Mouse (Mus musculus): ENCODE results near the gene Micu1.
"Not testable (repeated sequence)": the region's sequence is repeated elsewhere in the genome, so short reads cannot be mapped to it uniquely, and the experiment has no call there.

Gene Micu1

GRCm38 (mm10) chr10:59860684-59861083 lies 158.4 kb downstream of the Micu1 start:
- DNase-seq (ENCODE audit: low spot score) = no peak

DNA sequence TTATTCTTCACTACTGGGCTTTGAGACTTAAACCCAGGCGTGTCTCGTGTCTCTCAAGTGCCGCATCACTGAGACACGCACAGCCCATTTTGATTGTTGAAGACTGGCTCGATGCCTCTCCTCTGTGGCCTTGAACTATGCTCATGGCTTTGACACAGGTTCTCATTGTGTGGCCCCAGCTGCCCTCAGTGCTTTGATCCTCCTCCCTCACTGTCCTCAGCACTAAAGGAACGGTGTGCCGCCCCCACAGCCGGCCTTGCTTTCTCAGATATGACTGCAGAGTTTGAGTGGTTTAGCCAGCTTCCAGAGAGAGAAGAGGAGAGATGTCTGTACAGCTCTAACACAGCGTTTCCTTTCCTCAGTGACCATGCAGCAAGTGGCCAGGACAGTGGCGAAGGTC lies 158.9 kb downstream of the Micu1 start:
- DNase-seq (ENCODE audit: low spot score) = no peak

GRCm38 (mm10) chr10:59862816-59863440 lies 160.7 kb downstream of the Micu1 start:
- no peak for DNase-seq (ENCODE audit: low spot score)

GRCm38 (mm10) chr10:59863620-59864019 lies 161.3 kb downstream of the Micu1 start:
- no peak for DNase-seq (ENCODE audit: low spot score)

- DNase-seq (ENCODE audit: low spot score) = no peak
Observed at GRCm38 (mm10) chr10:59864232-59864875, 162.1 kb downstream of the Micu1 start.

DNA sequence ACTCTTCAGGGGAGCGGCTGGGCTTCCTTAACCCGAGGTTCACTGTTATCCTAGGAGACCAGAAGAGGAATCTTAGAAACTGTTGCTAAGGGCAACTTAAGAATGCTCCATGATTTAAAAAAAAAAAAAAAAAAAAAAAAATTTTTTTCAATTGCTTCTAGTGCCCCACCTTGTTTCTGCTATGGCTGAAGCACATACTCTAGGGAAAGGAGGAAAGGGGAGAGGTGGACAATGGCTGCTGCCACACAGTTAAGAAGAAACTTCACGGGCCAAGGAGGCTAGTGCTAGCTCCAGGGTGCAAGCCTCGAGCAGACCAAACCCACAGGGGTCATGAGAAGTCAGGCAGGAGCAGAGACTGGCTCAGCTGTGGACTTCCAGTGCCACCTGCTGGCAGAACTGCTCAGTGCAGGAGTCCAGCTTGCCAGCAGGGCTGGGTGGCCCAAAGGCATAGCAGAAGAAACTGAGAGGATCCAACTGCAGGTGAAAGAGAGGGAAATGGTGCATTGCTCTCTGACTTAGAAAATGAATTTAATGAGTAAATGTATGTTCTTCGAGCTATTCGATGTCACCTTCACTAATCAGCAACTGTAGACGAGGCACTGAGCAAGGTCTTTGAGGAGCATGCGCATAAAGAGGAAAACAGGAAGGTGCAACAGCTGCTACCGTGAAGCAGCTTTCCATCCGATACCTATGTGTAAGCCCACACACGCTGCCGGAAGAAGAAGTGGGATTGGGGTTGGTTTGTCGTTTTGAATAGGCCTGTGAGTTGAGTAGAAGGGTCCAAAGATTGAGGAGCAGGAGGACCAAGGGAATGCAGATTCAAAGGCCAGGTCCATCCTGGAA lies 162.8 kb downstream of the Micu1 start:
- DNase-seq (ENCODE audit: low spot score) = peak; percentile 61

- no peak for DNase-seq (ENCODE audit: low spot score)
Observed at GRCm38 (mm10) chr10:59868266-59868665, 166.0 kb downstream of the Micu1 start.

GRCm38 (mm10) chr10:59870038-59870437 lies 167.8 kb downstream of the Micu1 start:
- DNase-seq (ENCODE audit: low spot score) = no peak

DNA sequence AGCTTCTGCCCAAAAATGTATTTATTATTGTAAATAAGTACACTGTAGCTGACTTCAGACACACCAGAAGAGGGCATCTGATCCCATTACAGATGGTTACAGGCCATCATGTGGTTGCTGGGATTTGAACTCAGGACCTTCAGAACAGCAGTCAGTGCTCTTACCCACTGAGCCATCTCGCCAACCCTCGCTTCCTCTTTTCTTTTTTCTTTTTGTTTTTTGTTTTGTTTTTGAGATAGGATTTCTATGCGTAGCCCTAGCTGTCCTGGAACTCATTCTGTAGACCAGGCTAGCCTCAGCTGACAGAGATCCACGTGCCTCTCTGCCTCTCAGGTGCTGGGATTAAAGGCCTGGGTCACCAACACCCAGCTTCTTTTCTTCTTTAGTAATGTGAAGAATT lies 170.4 kb downstream of the Micu1 start:
- DNase-seq (ENCODE audit: low spot score) = not testable (repeated sequence)

DNA sequence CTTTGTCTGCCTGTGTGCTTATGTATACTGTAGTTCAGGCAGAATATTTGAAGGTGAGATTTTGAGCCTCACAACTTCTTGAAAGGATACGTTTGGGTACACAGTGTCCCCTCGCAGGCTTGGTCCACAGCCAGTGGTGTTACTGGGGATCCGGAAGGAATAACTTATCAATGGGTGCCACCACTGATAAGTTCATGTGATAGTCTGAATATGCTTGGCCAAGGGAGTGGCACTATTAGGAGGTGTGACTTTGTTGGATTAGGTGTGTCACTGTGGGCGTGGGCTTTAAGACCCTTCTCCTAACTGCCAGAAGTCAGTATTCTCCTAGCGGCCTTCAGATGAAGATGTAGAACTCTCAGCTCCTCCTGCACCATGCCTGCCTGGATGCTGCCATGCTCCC lies 170.9 kb downstream of the Micu1 start:
- no peak for DNase-seq (ENCODE audit: low spot score)

DNA sequence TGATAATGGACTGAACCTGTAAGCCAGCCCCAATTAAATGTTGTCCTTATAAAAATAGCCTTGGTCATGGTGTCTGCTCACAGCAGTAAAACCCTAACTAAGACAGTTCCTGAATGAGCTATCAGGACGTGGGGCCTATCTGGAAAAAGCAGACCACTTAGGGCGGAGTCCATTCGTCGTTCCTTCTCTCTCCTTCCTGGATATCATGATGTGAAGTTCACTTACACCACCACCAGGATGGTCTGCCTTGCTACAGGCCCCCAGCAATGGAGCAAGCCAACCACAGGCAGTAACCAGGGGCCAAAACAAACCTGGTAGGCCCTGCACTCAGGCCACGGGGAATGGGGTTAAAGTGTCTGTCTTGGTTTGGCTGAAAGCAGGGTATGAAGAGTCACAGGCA lies 171.3 kb downstream of the Micu1 start:
- DNase-seq (ENCODE audit: low spot score) = no peak

DNA sequence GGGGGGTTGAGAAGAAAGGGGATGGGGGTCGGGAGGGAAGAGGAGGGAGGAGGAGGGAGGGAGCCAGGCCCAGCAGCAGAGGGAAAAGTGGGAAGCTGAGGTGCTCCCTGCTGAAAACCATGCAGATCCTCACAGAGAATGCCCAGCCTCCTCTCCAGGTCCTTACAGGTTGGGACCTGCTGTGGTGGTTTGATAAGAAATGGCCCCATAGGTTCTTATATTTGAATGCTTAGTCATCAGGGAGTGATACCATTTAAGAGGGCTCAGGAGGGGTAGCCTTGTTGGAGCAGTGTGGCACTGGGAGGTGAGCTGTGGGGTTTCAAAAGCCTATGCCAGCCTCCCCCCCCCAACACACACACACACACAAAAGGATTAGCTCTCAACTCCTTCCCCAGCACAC lies 173.1 kb downstream of the Micu1 start:
- no peak for DNase-seq (ENCODE audit: low spot score)

DNA sequence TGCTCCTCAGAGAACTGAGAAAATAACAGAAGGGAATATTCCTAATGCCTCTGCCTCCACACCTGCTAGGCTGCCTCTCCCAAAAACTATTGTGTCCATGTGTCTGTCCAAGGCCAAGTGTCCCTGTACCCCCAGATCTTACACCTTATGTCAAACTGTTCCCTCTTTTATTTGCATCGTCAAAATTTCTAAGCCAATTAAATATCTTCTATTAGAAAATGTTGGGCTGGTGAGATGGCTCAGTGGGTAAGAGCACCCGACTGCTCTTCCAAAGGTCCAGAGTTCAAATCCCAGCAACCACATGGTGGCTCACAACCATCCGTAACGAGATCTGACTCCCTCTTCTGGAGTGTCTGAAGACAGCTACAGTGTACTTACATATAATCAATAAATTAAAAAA lies 174.4 kb downstream of the Micu1 start:
- DNase-seq (ENCODE audit: low spot score) = not testable (repeated sequence)

DNA sequence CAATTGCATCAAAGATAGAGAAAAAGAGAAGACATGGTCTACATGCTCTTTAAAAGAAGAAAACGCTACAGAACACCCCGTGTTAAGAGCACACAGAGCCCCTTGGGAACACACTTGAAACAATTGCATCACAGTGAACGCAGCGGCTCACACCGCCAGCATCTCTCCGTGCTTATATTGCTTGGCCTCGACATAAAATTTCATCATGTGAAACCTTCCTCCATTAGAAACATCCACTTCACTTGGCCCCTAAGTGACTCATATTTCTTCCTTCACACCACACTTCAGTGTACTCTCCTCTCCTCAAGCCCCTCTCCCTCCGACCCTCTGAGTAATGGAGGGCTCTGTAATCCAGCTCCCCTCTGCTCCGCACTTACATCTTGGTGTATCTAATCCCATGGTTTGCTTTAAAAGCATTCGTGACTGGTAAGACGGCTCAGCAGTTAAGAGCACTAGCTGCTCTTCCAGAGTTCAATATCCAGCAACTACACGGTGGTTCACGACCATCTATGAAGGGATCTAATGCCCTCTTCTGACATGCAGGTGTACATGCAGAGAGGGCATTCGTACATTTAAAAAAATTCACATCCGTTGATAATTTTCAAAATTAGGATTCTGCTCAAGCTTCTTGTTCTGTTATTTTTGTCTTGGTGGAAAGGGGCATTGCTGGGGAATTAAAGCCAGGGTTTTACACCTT lies 175.3 kb downstream of the Micu1 start:
- no peak for DNase-seq (ENCODE audit: low spot score)

- DNase-seq (ENCODE audit: low spot score) = no peak
Observed at GRCm38 (mm10) chr10:59878823-59879222, 176.5 kb downstream of the Micu1 start.

GRCm38 (mm10) chr10:59879255-59880028 lies 177.2 kb downstream of the Micu1 start, which contains the start of gene Dnajb12:
TSS of gene Dnajb12 (plus strand) at chr10:59879556.
- peak; percentile 78 for DNase-seq (ENCODE audit: low spot score)

GRCm38 (mm10) chr10:59880029-59880386 lies 177.7 kb downstream of the Micu1 start:
- DNase-seq (ENCODE audit: low spot score) = no peak

GRCm38 (mm10) chr10:59880837-59881236 lies 178.6 kb downstream of the Micu1 start:
- DNase-seq (ENCODE audit: low spot score) = no peak

DNA sequence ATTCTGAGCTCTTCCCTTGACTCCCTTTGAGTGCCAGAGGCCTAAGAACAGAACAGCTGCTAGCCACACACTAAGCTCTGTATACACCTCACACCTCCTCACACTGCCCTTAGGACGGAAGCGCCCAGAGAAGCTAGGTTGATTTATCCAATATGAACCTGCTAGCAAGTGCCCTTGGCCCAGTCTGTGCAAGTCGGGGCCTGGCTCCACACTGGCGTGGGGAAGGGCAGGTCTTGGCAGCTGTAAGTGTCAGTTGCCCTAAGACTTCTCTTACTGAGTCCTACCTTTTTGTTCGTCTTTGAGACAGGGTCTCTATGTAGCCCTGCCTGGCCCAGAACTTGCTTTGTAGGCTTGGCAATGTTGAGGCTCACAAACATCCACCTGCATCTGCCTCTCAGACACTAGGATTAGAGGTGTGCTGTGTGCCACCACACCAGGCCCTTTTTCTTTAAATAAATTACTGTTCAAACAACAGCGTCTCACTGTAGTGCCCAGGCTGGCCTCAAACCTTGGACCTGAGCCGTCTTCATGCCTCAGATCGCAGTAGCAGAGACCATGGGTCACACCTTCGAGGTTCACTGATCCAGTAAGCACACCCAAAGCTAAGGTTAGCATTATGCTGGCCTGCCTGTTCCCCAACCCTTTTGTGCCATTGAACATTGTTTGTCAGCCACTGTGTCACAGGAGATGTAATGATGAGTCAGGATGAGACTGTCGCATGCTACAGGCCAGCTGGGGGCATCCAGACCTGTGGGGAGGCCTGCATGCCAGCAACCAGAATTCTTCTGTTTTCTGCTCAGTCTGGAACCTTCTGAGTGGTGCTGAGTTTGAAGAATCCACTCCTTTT lies 182.3 kb downstream of the Micu1 start:
- no peak for DNase-seq (ENCODE audit: low spot score)

DNA sequence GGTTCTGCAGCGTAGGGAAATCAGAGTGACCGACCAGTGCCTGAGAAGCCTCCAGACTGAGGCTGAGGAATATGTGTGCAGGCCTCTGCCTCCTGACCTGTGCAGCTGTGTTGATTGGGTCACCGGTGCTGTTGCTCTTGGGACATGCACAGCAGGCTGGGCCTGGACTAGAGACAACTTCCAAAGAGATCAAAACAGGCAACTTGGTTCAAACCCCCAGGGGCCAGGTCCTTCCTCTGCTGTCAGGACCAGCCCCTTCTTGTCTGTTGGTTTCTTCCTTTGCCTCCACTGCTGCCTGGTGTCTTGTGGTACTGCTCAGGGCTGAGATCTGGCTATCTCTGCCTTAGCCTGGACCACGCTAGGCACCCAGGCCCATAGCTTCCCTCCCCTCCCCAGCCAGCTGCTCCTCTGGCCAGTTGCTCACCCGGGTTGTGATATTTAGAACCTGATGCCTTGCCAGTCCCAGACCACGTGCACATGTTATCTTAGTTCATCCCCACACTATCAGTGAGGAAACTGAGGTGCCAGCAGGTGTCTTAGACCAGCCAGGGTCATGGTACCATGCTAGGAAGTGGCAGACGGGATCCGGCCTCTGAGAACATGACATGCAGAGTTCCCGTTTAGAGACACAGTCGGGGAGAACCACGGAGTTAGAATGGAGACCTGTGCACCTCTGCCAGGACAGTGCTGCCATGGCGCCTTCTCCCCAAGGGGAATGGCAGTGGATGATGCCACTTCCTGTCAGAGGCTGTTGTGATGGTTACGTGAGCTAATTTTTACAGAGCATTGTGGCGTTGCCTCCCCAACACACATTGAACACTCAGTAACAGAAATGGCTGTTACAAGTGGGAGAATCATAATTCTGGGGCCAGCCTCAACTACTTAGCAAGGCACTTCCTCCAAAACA lies 183.2 kb downstream of the Micu1 start:
- DNase-seq (ENCODE audit: low spot score) = no peak

Measured in urinary bladder, postnatal 10 days (tissue).